Mouse (Mus musculus): ENCODE measurements around the gene Atn1.

DNA sequence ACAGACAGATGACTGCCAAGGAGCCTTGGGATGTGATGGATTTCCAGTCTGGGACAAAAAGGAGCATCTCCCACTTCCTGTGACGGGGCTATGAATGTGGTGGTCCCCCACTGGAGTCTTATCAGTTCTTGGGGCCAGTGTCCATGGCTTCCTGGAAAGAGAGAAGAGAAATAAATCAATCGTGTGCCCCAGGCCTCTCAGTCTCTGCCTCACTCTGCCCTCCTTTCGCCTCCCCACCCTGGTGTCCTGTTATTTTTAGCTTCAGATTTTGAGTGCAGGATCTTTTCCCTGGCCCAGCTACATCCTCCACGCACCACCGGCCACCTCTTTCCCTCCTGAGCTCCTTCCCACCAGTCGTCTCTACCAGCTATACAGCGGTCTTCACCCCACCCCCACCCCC lies 13.7 kb upstream of the Atn1 start:
- TF ChIP-seq CTCF (IDR thresholded peaks at IDR 0.05; ENCODE audit: extremely low read depth, insufficient read depth, low read length) (no peak), POLR2A (IDR thresholded peaks at IDR 0.05; ENCODE audit: extremely low read depth, insufficient read depth, low read length) (no peak)
